Mouse (Mus musculus): ENCODE results near the gene Fignl2.

DNA sequence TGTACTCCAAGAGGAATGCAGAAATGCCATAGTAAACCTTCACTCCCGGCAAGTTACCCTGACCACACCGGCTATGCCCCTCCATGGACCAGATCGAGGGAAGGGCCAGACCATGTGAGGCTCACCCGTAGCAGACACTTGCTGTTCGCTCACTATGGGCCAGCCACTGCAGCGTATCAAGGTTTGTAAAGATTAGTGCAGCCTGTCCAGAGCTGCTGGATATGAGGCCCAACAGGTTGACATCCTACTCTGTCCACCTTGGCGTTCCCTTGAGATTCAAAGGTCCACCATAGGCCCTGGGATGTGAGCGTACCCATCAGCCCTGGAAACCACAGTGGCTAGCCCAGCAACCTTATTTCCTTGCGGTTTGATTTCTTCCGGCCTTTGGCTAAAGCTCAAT, 23.8 kb downstream of the Fignl2 start:
- TF ChIP-seq MAX (IDR thresholded peaks at IDR 0.05; ENCODE audit: low read length), result no peak
- TF ChIP-seq TBP (conservative IDR thresholded peaks at IDR 0.05; ENCODE audit: low read depth, low read length), result no peak
- no peak for TF ChIP-seq EP300 (IDR thresholded peaks at IDR 0.05; ENCODE audit: low read length)
- TF ChIP-seq CTCF (conservative IDR thresholded peaks at IDR 0.05 in 1 of 2, IDR thresholded peaks at IDR 0.05 in 1 of 2; ENCODE audit: low read depth in 2 of 2, low read length in 2 of 2), result no peak
- TF ChIP-seq USF2 (conservative IDR thresholded peaks at IDR 0.05; ENCODE audit: low read depth, low read length), result no peak
- TF ChIP-seq RAD21 (IDR thresholded peaks at IDR 0.05; ENCODE audit: low read depth, low read length), result no peak
- no peak for TF ChIP-seq HCFC1 (IDR thresholded peaks at IDR 0.05; ENCODE audit: low read depth, low read length)
- TF ChIP-seq SIN3A (IDR thresholded peaks at IDR 0.05; ENCODE audit: low read length), result no peak
- TF ChIP-seq POLR2A (IDR thresholded peaks at IDR 0.05; ENCODE audit: low read depth, low read length), result no peak
- no peak for TF ChIP-seq ZNF384 (IDR thresholded peaks at IDR 0.05; ENCODE audit: low read depth, low read length)
- no peak for TF ChIP-seq UBTF (IDR thresholded peaks at IDR 0.05; ENCODE audit: low read depth, low read length)
- TF ChIP-seq MXI1 (IDR thresholded peaks at IDR 0.05; ENCODE audit: low read depth, low read length), result no peak
- no peak for TF ChIP-seq JUND (conservative IDR thresholded peaks at IDR 0.05; ENCODE audit: low read depth, low read length)
- TF ChIP-seq E2F4 (IDR thresholded peaks at IDR 0.05; ENCODE audit: insufficient replicate concordance, low read depth, low read length), result no peak
